Mouse (Mus musculus) cerebral cortex, adult 2 months (tissue): ENCODE data around the gene Lysmd4.

Experiments
- WGBS: fragments of 180-500 bp; shearing (Covaris S2); methylation state at CpG from one replicate; pipeline ENCODE4 v1.1.7; 2018; 5-methylcytosine and 5-hydroxymethylcytosine counted together

Lysmd4 gene

DNA sequence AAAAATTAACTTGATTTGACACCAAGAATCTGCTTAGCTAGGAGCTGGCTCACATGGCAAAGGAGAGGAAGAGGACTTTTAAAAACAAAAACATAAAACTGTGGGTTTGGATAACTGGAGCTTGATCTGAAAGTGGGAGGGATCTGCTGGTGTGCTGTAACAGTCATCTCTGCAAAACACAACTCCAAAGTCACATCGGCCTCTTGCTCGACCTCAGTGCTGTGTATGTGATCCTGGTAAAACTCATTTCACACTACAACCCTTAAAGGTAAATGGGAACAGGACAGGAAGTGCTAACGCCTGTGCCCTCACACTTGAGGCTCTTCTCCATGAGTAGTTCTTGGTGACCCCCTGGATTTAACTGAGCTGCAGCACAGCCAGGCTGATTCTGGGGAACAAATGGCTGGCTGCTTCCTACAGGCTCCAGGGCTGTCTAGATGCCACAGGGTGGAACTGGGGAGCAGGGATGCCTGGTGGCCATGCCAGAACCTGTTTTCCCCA is 8.3 kb downstream of the Lysmd4 start:
- WGBS: 65% methylated on average over 3 of the region's 3 CpGs

GRCm38 (mm10) chr7:67232504-67232903 is 10.2 kb downstream of the Lysmd4 start:
- 87% methylated on average over 14 of the region's 14 CpGs for WGBS

DNA sequence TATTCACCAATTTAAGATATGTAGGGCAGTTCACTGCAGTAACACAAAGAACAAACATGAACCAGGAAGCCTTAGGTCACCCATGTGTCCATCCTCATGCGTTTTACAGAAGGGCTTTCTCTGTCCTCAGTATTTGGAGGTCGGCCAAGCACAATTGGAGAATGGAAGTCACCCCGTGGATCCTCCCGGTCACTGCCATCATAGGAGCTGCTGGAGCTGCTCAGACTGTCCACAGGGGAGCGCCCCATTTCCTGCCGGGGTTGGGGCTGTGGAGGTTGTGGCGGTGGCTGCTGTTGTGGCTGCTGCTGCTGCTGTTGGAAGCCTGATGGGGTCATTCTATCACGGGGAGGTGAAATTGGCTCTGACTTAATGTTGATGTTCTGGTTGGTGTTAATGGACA is 12.5 kb downstream of the Lysmd4 start:
- WGBS: 56% methylated on average over 8 of the region's 8 CpGs

DNA sequence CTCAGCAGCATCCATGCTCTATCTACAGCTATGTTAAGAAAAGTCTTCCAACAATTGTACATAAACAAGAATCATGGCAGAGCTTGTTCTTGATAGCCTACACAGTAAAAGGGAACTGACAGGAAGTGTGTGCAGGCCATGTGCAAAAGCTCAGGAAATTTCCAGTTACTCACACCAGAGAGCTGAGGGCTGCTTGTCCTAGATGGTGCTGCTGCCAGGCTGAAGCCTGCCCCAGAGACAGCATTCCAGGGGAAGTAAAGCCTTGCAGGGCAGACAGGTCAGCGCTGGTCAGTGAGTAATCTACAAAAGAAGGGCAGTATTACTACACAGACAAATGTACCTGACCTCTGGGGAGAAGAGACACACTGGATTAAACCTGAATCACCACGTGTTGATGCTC is 14.0 kb downstream of the Lysmd4 start:
- WGBS: 79% methylated on average over 2 of the region's 2 CpGs

DNA sequence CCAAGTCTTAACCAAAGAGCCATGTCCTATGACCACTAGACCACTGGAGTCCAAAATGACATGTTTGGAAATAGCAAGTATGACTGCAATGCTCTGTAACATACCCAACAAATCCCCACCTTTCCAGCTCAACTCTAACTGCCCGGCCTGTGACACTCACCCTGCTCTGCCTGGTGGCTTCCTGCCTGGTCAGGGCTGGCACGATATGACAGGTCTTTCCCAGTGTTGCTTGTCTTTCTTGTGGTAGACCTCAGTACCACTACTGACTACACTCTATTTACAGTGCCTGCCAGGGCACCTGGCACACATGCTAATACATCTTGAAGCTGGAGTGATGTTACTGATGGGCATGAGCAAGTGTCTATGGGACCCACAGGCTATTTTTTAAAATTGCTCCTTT is 15.4 kb downstream of the Lysmd4 start:
- 81% methylated on average over 2 of the region's 2 CpGs for WGBS

DNA sequence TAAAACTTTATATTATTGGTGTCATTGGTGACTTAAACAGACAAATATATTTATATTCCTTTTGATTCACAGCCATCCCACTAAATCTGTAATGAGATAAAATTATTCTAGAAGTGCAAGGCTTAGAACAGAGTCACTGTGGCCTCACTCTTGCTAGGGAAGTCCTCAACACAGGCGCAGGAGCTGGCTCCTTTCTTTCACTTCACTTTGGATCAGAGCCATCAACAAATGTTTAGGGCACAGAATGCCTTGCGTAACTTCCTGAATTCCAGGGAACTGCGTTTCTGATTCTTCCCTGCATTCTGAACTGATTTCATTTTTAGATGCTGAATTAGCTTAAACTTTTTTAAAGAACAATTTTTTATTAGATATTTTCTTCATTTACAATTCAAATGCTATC is 19.6 kb downstream of the Lysmd4 start:
- 42% methylated on average over 3 of the region's 3 CpGs for WGBS

DNA sequence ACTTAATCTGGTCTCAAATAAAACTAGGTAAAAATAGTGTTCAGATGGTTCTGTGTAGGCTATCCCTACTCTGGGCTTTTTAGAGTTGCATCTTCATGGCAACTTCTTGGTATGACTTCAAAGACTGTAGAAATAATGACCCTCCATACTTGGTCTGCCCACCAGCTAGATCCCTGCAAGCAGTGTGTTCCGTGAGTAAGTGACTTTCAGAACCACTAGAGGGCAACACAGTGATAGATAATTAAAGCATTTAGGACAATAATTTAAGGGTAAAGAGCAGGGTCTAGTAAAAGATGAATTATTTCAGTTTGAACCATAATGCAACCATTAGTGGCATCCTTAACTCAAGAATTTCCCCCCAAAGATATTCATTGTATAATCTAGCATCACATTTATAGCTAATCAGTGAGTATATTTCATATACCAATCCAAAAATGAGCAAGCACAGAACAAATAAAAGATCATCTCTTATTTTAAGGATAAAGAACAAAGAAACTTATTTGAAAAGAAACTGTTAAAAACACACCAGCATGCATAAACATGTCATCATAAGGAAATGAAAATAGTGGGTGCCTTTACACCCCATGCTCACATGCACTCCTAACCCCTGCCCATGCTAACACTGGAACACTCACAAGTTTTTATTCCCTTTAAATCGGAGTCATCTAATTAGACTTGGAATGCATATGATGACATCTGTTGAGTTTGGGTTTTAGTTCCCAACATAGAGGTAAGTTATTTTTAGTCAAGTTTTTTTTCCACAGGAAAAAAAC is 21.0 kb downstream of the Lysmd4 start:
- WGBS: 11% methylated on average over 2 of the region's 2 CpGs

DNA sequence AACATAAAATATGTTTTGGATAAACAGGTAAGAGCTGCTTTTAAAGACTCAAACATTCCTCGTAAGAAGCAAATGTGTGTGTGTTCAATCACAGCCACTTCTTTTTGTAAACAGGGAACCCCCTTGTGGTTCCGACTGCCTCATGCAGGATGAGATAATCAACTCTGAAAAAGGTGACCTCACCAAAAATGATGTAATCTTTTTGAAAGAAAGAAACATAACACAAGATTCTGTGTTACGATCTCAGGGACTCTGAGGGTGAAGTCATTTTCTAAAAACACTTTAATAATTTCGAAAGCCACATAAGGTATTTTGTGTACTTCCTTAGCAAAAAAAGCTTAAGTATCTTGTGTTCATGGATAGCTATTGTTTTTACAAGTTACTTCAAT is 21.5 kb downstream of the Lysmd4 start:
- 19% methylated on average over 4 of the region's 4 CpGs for WGBS

DNA sequence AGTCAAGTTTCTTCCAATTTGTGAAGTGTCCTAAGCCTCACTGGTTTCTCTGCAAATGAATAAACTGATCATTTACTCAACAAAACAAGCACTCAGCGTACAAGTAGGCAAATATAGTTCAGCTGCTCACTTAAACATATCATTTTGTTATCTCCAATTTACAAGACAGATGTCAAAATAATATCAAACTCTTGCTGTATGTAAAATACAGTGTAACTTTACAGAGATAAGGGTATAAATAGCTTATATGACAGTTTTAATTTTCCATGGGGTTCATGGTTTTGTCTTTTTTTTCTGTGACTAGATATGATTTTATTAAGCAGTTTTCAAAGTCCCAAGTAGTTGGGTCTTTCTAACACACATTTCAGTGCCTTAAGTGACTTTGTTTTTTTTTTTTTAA is 22.9 kb downstream of the Lysmd4 start:
- WGBS: 63% methylated on average over 1 of the region's 1 CpGs

GRCm38 (mm10) chr7:67246067-67246466 is 23.7 kb downstream of the Lysmd4 start:
- 75% methylated on average over 2 of the region's 2 CpGs for WGBS

- WGBS: 59% methylated on average over 4 of the region's 4 CpGs
Observed at GRCm38 (mm10) chr7:67259828-67260563, 37.7 kb downstream of the Lysmd4 start.

- 84% methylated on average over 4 of the region's 4 CpGs for WGBS
Observed at GRCm38 (mm10) chr7:67270447-67270846, 48.1 kb downstream of the Lysmd4 start.

DNA sequence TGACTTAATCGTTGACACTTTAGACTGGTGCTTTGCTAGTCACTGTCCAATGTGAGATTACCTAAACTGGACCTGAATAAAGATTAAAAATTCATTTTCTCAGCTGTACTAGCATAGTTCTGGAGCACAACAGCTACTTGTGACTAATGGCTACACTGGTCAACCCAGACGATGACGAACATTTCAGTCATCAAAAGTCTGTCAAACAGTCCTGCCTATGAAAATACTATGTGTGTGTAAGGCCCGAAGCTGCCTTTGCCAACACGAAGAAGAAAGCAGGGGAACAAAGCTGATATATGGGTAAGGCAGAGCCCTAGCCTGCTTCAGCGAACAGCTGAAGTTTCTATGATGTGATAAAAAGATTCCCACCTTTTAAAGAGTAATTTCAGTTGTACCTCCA is 61.2 kb downstream of the Lysmd4 start:
- 85% methylated on average over 6 of the region's 6 CpGs for WGBS

DNA sequence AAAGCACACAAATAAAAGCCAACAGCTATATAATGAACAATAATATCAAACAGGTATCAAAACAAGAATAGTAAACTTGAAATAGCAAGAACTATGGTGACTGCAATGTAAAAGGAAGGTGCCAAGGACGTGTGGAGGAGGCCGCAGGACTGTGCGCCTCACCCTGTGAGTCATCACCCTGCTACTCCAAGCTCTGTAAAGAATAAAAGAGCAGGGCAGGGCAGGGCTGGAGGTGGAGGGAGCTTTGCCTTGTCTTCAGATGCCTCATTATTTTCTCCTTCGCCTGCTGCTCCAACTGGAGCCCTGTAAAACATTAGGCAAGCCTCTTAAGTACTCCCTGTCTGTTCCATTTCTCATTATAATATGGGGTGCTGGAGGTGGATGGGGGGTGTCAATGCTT is 65.1 kb downstream of the Lysmd4 start:
- 57% methylated on average over 4 of the region's 4 CpGs for WGBS

DNA sequence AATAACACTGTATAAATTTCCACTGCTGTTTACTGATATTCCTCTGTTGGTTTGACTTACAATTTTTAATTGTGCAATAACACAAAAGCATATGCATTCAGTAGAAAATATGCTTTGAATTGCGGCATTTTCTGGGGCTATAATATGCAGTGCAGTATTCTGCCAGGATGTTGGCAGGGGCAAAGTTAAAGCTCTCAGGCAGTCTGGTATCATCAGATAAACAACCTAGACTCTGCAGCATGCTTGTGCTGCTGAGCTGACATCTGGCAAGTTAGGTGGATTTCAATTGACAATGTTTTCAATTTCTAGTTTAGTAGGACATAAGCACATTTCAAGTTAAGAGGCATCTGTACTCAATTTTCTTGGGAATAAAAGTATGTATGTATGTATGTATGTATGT is 69.0 kb downstream of the Lysmd4 start:
- 75% methylated on average over 1 of the region's 1 CpGs for WGBS

DNA sequence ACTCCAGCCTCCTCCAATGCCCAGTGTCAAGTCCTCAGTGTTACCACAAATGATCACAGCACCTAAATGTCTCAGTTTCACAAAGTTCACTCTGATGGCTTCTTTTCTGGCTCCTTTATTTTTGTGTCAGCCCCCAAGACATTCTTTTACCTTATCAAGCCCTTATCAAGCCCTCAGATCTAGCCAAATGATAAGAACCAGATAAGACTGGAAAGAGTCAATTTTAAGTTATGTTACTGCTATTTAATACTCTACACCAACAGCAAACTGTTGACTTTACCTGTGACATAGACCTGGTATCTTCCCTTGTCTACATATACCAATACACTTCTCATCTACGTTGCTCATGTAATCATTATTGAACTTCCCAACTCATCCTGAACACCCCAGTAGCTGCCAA is 74.1 kb downstream of the Lysmd4 start:
- 77% methylated on average over 1 of the region's 1 CpGs for WGBS

GRCm38 (mm10) chr7:67304937-67305336 is 82.6 kb downstream of the Lysmd4 start:
- 42% methylated on average over 3 of the region's 3 CpGs for WGBS

- WGBS: 92% methylated on average over 3 of the region's 3 CpGs
Observed at GRCm38 (mm10) chr7:67307078-67307477, 84.7 kb downstream of the Lysmd4 start.

- 82% methylated on average over 2 of the region's 2 CpGs for WGBS
Observed at GRCm38 (mm10) chr7:67308102-67308501, 85.8 kb downstream of the Lysmd4 start.

DNA sequence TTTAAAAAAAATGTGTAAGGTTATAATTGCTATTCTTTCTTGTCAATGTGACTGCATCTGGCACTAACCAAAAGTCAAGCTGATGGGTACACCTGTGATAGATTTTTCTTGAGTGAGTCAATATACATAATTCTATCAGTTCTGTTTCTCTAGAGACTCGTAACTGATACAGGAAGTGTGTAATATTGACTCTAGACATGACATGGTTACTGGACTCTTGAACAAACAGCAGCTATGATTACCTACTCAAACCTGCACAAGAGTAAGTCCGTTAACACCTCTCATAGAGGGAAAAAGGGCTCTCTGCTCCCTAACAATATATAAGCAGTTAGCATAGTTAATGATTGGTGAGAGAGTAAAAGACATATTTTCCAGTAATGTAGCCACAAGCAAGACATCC is 87.8 kb downstream of the Lysmd4 start:
- 95% methylated on average over 2 of the region's 2 CpGs for WGBS

- 88% methylated on average over 3 of the region's 3 CpGs for WGBS
Observed at GRCm38 (mm10) chr7:67313200-67313599, 90.9 kb downstream of the Lysmd4 start.

DNA sequence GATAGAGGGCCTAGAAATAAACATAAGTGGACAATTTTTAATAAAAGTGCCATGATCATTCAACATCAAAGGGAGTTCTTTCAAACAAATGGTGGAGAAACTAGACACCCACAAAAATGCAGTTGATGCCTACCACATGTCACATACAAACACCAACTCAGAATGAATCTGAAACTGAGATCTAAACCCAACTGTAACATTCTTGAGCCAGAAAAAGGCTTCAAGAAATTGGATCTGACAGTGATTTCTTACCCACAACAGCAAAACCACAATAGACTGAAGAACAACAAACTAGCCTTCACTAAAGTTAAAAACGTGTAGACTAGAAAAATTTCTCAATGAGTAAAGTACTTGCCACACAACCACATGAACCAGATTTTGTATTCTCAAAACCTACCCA is 98.0 kb downstream of the Lysmd4 start:
- WGBS: 71% methylated on average over 1 of the region's 1 CpGs

GRCm38 (mm10) chr7:67342067-67342625 is 119.8 kb downstream of the Lysmd4 start:
- 88% methylated on average over 7 of the region's 7 CpGs for WGBS
